7 mouse cellular contexts compared by ENCODE assay signal in genomic region chr11:101732518-101733440, GRCm38 (mm10). TPM values are rescaled to one million over a fixed set of nuclear protein-coding genes. Genes with fewer than 3 reads are reported as not detected.
DNase-seq lines count a peak whose midpoint lies in the region; ATAC-seq lines count a peak whose summit lies in the region.

TSS of gene Dhx8 (plus strand) at chr11:101732919.

- 0 out of 2 replicates have a peak within 1 kb of the TSS, but pooled peaks have one; percentile 6 for H3K27ac ChIP-seq in intestine, embryonic 15.5 days
- peak within 1 kb of the TSS; percentile 84 for H3K27ac ChIP-seq in midbrain, embryonic 10.5 days (replicated peaks)

- H3K9me3 ChIP-seq in intestine, embryonic 15.5 days = no peaks in the 10 kb centered on the region
- no peaks in the 10 kb centered on the region for H3K9me3 ChIP-seq in midbrain, embryonic 10.5 days (replicated peaks)

- no peaks in the 10 kb centered on the region for H3K27me3 ChIP-seq in intestine, embryonic 15.5 days (replicated peaks)
- no peaks in the 10 kb centered on the region for H3K27me3 ChIP-seq in midbrain, embryonic 10.5 days (ENCODE audit: low read depth, poor library complexity, severe bottlenecking)

- intact Hi-C loops in gastrocnemius, postnatal 36 days (cut with DNase I) = loop anchor here (1.0 kb wide), 2 partner anchors 69 to 74 kb away; no protein-coding TSS in a partner anchor
- intact Hi-C loops in left cerebral cortex, postnatal 25 days (cut with DNase I) = loop anchor here (1.0 to 10.0 kb wide), 3 partner anchors 67 to 158 kb away; partner anchors contain the start of gene Arl4d

- peak; percentile 97 for DNase-seq in adrenal gland, adult 2 months
- peak; percentile 98 for DNase-seq in embryo, embryonic 11.5 days (ENCODE audit: low read depth, low spot score)
- DNase-seq in gastrocnemius, postnatal 36 days = peak; percentile 96 to 99
- peak; percentile 98 to 99 for DNase-seq in left cerebral cortex, postnatal 25 days (ENCODE audit: low spot score in 2 of 2)
- DNase-seq in midbrain, embryonic 10.5 days (ENCODE audit: low spot score) = peak; percentile 98
- peak; percentile 100 for DNase-seq in right cerebral cortex, postnatal 4 days

- peaks cover 10% of the 10 kb centered on the region for H3K36me3 ChIP-seq in intestine, embryonic 15.5 days
- peaks cover 35% of the 10 kb centered on the region for H3K36me3 ChIP-seq in midbrain, embryonic 10.5 days

- peak; percentile 99 for ATAC-seq in intestine, embryonic 15.5 days

- peak within 1 kb of the TSS; percentile 70 for H3K4me3 ChIP-seq in intestine, embryonic 15.5 days (replicated peaks)
- peak within 1 kb of the TSS; percentile 70 for H3K4me3 ChIP-seq in midbrain, embryonic 10.5 days

- H3K4me2 ChIP-seq in intestine, embryonic 15.5 days (replicated peaks) = peak within 1 kb of the TSS; percentile 65

- H3K9ac ChIP-seq in intestine, embryonic 15.5 days = peak within 1 kb of the TSS; percentile 68

- H3K4me1 ChIP-seq in intestine, embryonic 15.5 days (replicated peaks) = peaks cover 3% of the 10 kb centered on the region; the same call in 1 of the 2 replicates
- peaks cover 16% of the 10 kb centered on the region for H3K4me1 ChIP-seq in midbrain, embryonic 10.5 days

- under 1% methylated on average over 51 of the region's 51 CpGs for WGBS in intestine, embryonic 15.5 days
- under 1% methylated on average over 51 of the region's 51 CpGs for WGBS in midbrain, embryonic 10.5 days

RNA-seq across cellular contexts. Expression of gene Dhx8, which starts in this region (rescaled TPM):
- total RNA-seq in adrenal gland, adult 2 months (2021) = 10 to 100 TPM; 25.0 to 28.6 TPM
- 4.9 and 5.8 TPM in 2 replicates for polyA plus RNA-seq in adrenal gland, adult 2 months (2012; rRNA removed)
- 10 to 100 TPM; 11.9 to 13.1 TPM for total RNA-seq in gastrocnemius, postnatal 36 days (2021)
- polyA plus RNA-seq in intestine, embryonic 15.5 days (2015; fragmentation: Nextera tagmentation; extraction: Ambion mirVana) = 22.5 and 26.9 TPM in 2 replicates
- 10 to 100 TPM; 38.2 to 39.3 TPM for total RNA-seq in left cerebral cortex, postnatal 25 days (2021)
- polyA plus RNA-seq in midbrain, embryonic 10.5 days (2016; fragmentation: Nextera tagmentation; extraction: Ambion mirVana) = 40.0 and 44.0 TPM in 2 replicates

Comparison
In these comparisons a context has a peak if more than half of its experiments do, and no peak if none do; other contexts are left out.
1. Peak in every context shown above with its lines: DNase-seq, ATAC-seq, H3K4me3 ChIP-seq and H3K27ac ChIP-seq.